Mouse (Mus musculus) stomach, embryonic 15.5 days (tissue): ENCODE results near the gene Avpr2. TPM values are rescaled to one million over a fixed set of nuclear protein-coding genes. Genes with fewer than 3 reads are reported as not detected.

Source experiments
- ATAC-seq: fragments of 200-750 bp; cut with Nextera tagmentation; 2 replicates; pipeline ENCODE4 v1.8.0; 2017; ENCODE audit warnings: low read depth, moderate number of reproducible peaks, moderate TSS enrichment; ENCODE audit not compliant: insufficient read depth, low FRiP score
- H3K27ac ChIP-seq: fragments of 300-500 bp; sonication (generic); 2 replicates; pipeline ENCODE4 v1.5.1; 2015; ENCODE audit warnings: mild to moderate bottlenecking, inconsistent platforms
- H3K27me3 ChIP-seq: fragments of 300-500 bp; sonication (generic); replicated peaks from 2 replicates; pipeline ENCODE4 v1.6.1; 2015; ENCODE audit warnings: inconsistent platforms
- H3K36me3 ChIP-seq: fragments of 300-500 bp; sonication (generic); 2 replicates; pipeline ENCODE4 v1.6.1; 2015; ENCODE audit warnings: inconsistent platforms
- H3K4me1 ChIP-seq: fragments of 300-500 bp; sonication (generic); 2 replicates; pipeline ENCODE4 v1.6.1; 2015; ENCODE audit warnings: inconsistent platforms
- H3K4me2 ChIP-seq: fragments of 300-500 bp; sonication (generic); 2 replicates; pipeline ENCODE4 v1.6.1; 2015; ENCODE audit warnings: mild to moderate bottlenecking, inconsistent platforms
- H3K4me3 ChIP-seq: fragments of 300-500 bp; sonication (generic); replicated peaks from 2 replicates; pipeline ENCODE4 v1.5.1; 2015; ENCODE audit warnings: inconsistent platforms
- H3K9ac ChIP-seq: fragments of 300-500 bp; sonication (generic); 2 replicates; pipeline ENCODE4 v1.6.1; 2015; ENCODE audit warnings: inconsistent platforms
- H3K9me3 ChIP-seq: fragments of 300-500 bp; sonication (generic); 2 replicates; pipeline ENCODE4 v1.6.1; 2016; ENCODE audit warnings: inconsistent platforms
- WGBS: fragments of 180-500 bp; shearing (Covaris S2); methylation state at CpG from one replicate; pipeline ENCODE4 v1.1.7; 2015; 5-methylcytosine and 5-hydroxymethylcytosine counted together
- polyA plus RNA-seq: library from polyadenylated mRNA; unstranded; fragments of >200 nt; fragmentation: Nextera tagmentation; extraction: Ambion mirVana; gene quantifications from 2 replicates; pipeline ENCODE4 v1.2.1, GENCODE M21; 2015

Gene Avpr2
- polyA plus RNA-seq, 1 experiment from 2014 or later: 0.21 TPM

GRCm38 (mm10) chrX:73921285-73921822 is 29.5 kb downstream of the Avpr2 start:
- 20% methylated on average over 34 of the region's 34 CpGs for WGBS

GRCm38 (mm10) chrX:73921823-73922549 is 30.1 kb downstream of the Avpr2 start, which contains the start of the genes Arhgap4 and Naa10:
Gene Arhgap4, minus strand, starts transcription at chrX:73921870.
Gene Naa10, minus strand, starts transcription at chrX:73921944.
- H3K4me1 ChIP-seq: no peaks in the 10 kb centered on the region
- peak; percentile 98 for ATAC-seq
- H3K4me3 ChIP-seq: peak within 1 kb of the TSS; percentile 57
- peak within 1 kb of the TSS; percentile 66 for H3K4me2 ChIP-seq
- peak within 1 kb of the TSS; percentile 44 for H3K9ac ChIP-seq
- H3K9me3 ChIP-seq: no peaks in the 10 kb centered on the region
- 22% methylated on average over 43 of the region's 43 CpGs for WGBS
- no peaks in the 10 kb centered on the region for H3K27me3 ChIP-seq
- peak within 1 kb of the TSS; percentile 80 for H3K27ac ChIP-seq
- no peaks in the 10 kb centered on the region for H3K36me3 ChIP-seq

More at GRCm38 (mm10) chrX:73921285-73921822, 29.5 kb downstream of the Avpr2 start:
- ATAC-seq: peak; percentile 24
- Histone ChIP-seq H3K27me3 (no peaks in the 10 kb centered on the region), H3K4me2 (peak overlapping the region; percentile 56), H3K4me1 (no peaks in the 10 kb centered on the region), H3K4me3 (peak overlapping the region; percentile 57), H3K27ac (peak overlapping the region; percentile 74), H3K9ac (peak overlapping the region; percentile 44), H3K36me3 (no peaks in the 10 kb centered on the region), H3K9me3 (no peaks in the 10 kb centered on the region)

DNA sequence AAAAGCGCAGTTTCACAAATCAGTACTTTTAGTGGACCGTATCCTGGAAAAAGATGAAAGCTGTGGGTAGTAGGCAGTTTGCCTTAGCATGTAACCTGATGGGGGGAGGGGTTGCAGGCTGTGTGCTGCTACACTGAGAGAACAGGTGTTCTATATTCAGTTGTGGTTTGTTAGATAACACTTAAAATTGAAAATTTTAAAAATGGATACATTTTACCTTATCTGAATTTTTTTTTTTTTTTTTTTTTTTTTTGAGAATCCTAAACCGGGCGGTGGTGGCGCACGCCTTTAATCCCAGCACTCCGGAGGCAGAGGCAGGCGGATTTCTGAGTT is 30.6 kb downstream of the Avpr2 start:
- ATAC-seq: no peak
- H3K9me3 ChIP-seq: no peaks in the 10 kb centered on the region
- no peaks in the 10 kb centered on the region for H3K27me3 ChIP-seq
- no peaks in the 10 kb centered on the region for H3K4me1 ChIP-seq
- peak overlapping the region; percentile 66 for H3K4me2 ChIP-seq
- peak overlapping the region; percentile 57 for H3K4me3 ChIP-seq
- no peaks in the 10 kb centered on the region for H3K36me3 ChIP-seq
- WGBS: 71% methylated on average over 8 of the region's 8 CpGs
- H3K9ac ChIP-seq: no peak overlapping the region
- H3K27ac ChIP-seq: peak overlapping the region; percentile 80; the same call in 1 of the 2 replicates

GRCm38 (mm10) chrX:73930402-73931062 is 38.6 kb downstream of the Avpr2 start, which contains the start of gene Renbp:
Gene Renbp, minus strand, starts transcription at chrX:73930850.
- H3K4me3 ChIP-seq: peak within 1 kb of the TSS; percentile 38
- WGBS: 36% methylated on average over 17 of the region's 17 CpGs
- peak within 1 kb of the TSS; percentile 41 for H3K4me2 ChIP-seq
- H3K9me3 ChIP-seq: no peaks in the 10 kb centered on the region
- no peak within 1 kb of the TSS for H3K27ac ChIP-seq
- ATAC-seq: peak; percentile 90
- H3K4me1 ChIP-seq: no peaks in the 10 kb centered on the region
- no peaks in the 10 kb centered on the region for H3K27me3 ChIP-seq
- H3K9ac ChIP-seq: no peak within 1 kb of the TSS
- no peaks in the 10 kb centered on the region for H3K36me3 ChIP-seq

DNA sequence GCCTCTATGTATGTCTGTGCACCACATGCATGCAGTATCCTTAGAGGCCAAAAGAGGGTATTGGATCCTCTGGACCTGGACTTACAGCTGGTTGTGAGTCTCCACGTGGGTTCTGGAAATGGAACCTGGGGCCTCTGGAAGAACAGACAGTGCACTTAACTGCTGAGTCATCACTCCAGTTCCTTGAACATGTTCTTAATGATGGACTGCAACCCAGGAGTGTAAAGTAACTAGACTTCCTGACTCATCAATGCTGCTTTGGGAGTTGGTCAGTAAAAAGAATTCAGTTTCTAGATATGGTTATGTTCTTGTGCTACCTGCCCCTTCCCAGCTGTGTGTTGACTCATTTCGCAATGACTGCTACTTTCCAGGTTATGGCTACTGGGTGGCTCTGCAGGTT is 40.0 kb downstream of the Avpr2 start:
- 63% methylated on average over 2 of the region's 2 CpGs for whole genome bisulfite sequencing
- no peak overlapping the region for H3K9ac ChIP-seq
- H3K27me3 ChIP-seq: no peaks in the 10 kb centered on the region
- no peaks in the 10 kb centered on the region for H3K36me3 ChIP-seq
- no peak overlapping the region for H3K27ac ChIP-seq
- no peak for ATAC-seq
- H3K4me2 ChIP-seq: no peak overlapping the region
- H3K4me3 ChIP-seq: no peak overlapping the region
- H3K9me3 ChIP-seq: no peaks in the 10 kb centered on the region
- no peaks in the 10 kb centered on the region for H3K4me1 ChIP-seq

- Histone ChIP-seq H3K4me1 (no peaks in the 10 kb centered on the region), H3K9me3 (no peaks in the 10 kb centered on the region), H3K27ac (no peak overlapping the region), H3K27me3 (no peaks in the 10 kb centered on the region), H3K4me3 (no peak overlapping the region), H3K4me2 (no peak overlapping the region), H3K36me3 (peaks cover 14% of the 10 kb centered on the region), H3K9ac (no peak overlapping the region)
- WGBS: 70% methylated on average over 2 of the region's 2 CpGs
- no peak for ATAC-seq
Measured at GRCm38 (mm10) chrX:73941860-73942259, 50.0 kb downstream of the Avpr2 start.

DNA sequence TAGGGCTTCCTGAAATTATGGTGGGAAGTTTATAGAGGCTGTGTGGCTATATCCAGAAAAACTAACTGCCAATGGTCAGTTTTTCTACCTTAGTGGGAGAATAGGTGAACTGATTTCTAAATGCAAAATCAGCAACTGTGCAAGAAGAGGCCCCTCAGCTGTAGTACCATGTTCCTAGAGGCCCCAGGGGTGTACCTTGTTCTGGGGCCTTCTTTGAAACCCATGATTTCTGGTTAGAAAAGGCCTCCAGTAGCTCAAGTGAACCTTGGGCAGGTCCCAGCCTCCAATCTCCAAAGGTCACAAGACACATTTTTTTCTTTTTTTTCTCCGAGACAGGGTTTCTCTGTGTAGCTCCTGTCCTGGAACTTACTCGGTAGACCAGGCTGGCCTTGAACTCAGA is 50.4 kb downstream of the Avpr2 start:
- Histone ChIP-seq H3K27ac (no peak overlapping the region), H3K9ac (no peak overlapping the region), H3K9me3 (no peaks in the 10 kb centered on the region), H3K4me1 (no peaks in the 10 kb centered on the region), H3K27me3 (no peaks in the 10 kb centered on the region), H3K4me3 (no peak overlapping the region), H3K36me3 (peaks cover 14% of the 10 kb centered on the region), H3K4me2 (no peak overlapping the region)
- 66% methylated on average over 2 of the region's 2 CpGs for WGBS
- ATAC-seq: no peak

Other genes starting within 250 kb of the Avpr2 start
- 17.7 and 20.4 TPM in 2 replicates for gene Pnck, start 232.0 kb upstream of the Avpr2 start, polyA plus RNA-seq
- 6.8 and 7.1 TPM in 2 replicates for gene Slc6a8, start 219.0 kb upstream of the Avpr2 start, polyA plus RNA-seq
- 270 and 283 TPM in 2 replicates for gene Bcap31, start 175.9 kb upstream of the Avpr2 start, polyA plus RNA-seq
- 18.6 and 19.5 TPM in 2 replicates for gene Abcd1, start 175.5 kb upstream of the Avpr2 start, polyA plus RNA-seq
- 0.67 and 0.68 TPM in 2 replicates for gene Plxnb3, start 135.0 kb upstream of the Avpr2 start, polyA plus RNA-seq
- 2.2 and 4.8 TPM in 2 replicates for gene Srpk3, start 117.7 kb upstream of the Avpr2 start, polyA plus RNA-seq
- gene Idh3g, start 105.2 kb upstream of the Avpr2 start, polyA plus RNA-seq: 202 and 211 TPM in 2 replicates
- 253 and 266 TPM in 2 replicates for gene Ssr4, start 105.1 kb upstream of the Avpr2 start, polyA plus RNA-seq
- gene Pdzd4, start 67.1 kb upstream of the Avpr2 start, polyA plus RNA-seq: 0.83 and 0.84 TPM in 2 replicates
- gene L1cam, start 4.0 kb downstream of the Avpr2 start, polyA plus RNA-seq: 8.2 and 9.3 TPM in 2 replicates
- gene Arhgap4, start 29.8 kb downstream of the Avpr2 start, polyA plus RNA-seq: 4.5 and 5.7 TPM in 2 replicates
- 144 and 156 TPM in 2 replicates for gene Naa10, start 29.8 kb downstream of the Avpr2 start, polyA plus RNA-seq
- gene Renbp, start 38.7 kb downstream of the Avpr2 start, polyA plus RNA-seq: 49.5 and 55.0 TPM in 2 replicates
- 40.8 and 46.8 TPM in 2 replicates for gene Hcfc1, start 74.3 kb downstream of the Avpr2 start, polyA plus RNA-seq
- 68.3 and 71.1 TPM in 2 replicates for gene Irak1, start 131.8 kb downstream of the Avpr2 start, polyA plus RNA-seq
- gene Opn1mw, start 235.4 kb downstream of the Avpr2 start, polyA plus RNA-seq: not detected in 2 replicates
- 12.3 and 12.4 TPM in 2 replicates for gene Mecp2, start 243.3 kb downstream of the Avpr2 start, polyA plus RNA-seq